Mouse (Mus musculus): Measurements from ENCODE around the gene Dhx15. TPM values are rescaled to one million over a fixed set of nuclear protein-coding genes. Genes with fewer than 3 reads are reported as not detected.

Gene Dhx15
- polyA plus RNA-seq, 1 experiment, result not detected

DNA sequence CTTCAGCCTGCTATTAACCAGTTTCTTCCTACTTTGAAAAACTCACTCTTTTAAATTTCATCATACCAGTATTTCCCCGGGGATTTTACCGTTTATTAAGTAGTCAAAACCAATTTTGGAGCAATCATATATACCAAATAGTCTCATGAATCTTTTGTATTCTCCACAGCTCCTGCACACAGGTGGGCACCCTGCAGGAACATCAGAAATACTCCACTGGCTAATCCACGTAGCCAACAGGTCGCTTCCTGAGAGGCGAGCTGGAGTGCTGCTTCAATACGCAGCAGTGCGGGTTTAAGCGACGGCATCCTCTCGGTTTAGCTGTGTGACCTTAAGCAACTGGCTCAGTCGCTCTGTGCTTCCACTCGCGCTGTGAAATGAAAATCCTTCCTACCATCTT, 58.9 kb downstream of the Dhx15 start:
- Histone ChIP-seq H3K27ac (ENCODE audit: insufficient read depth, low read depth, low read length) (no peak overlapping the region), H3K4me1 (ENCODE audit: control insufficient read depth, insufficient read depth, low read length) (no peaks in the 10 kb centered on the region), H3K4me3 (ENCODE audit: insufficient read depth, low read depth, low read length) (no peak overlapping the region)
- no peak for TF ChIP-seq CTCF (IDR thresholded peaks at IDR 0.05; ENCODE audit: insufficient read depth, low read depth, low read length)
- TF ChIP-seq POLR2A (IDR thresholded peaks at IDR 0.05; ENCODE audit: insufficient read depth, low read depth, low read length), result no peak
- WGBS, result 95% methylated on average over 13 of the region's 13 CpGs

DNA sequence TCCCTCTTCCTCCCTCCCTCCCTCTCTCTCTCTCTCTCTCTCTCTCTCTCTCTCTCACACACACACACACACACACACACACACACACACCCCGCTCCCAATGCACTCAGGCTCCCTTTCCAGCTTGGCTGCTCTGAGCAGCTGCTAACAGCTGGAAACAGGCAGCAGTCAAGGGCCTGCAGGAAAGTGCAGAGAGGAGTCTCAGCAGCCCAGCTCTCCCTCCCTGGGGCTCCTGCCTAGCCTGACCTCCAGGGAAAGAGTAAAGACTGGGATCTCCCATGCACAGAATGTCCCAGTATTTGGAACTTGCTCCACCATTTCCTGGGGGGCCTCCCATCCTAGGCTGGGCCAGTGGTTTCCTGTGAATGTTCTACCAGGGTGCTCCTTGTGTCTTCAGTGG, 59.8 kb downstream of the Dhx15 start:
- TF ChIP-seq POLR2A (IDR thresholded peaks at IDR 0.05; ENCODE audit: insufficient read depth, low read depth, low read length) (no peak), CTCF (IDR thresholded peaks at IDR 0.05; ENCODE audit: insufficient read depth, low read depth, low read length) (no peak)
- Histone ChIP-seq H3K4me1 (ENCODE audit: control insufficient read depth, insufficient read depth, low read length) (no peaks in the 10 kb centered on the region), H3K27ac (ENCODE audit: insufficient read depth, low read depth, low read length) (no peak overlapping the region), H3K4me3 (ENCODE audit: insufficient read depth, low read depth, low read length) (no peak overlapping the region)
- WGBS, result 95% methylated on average over 1 of the region's 1 CpGs

DNA sequence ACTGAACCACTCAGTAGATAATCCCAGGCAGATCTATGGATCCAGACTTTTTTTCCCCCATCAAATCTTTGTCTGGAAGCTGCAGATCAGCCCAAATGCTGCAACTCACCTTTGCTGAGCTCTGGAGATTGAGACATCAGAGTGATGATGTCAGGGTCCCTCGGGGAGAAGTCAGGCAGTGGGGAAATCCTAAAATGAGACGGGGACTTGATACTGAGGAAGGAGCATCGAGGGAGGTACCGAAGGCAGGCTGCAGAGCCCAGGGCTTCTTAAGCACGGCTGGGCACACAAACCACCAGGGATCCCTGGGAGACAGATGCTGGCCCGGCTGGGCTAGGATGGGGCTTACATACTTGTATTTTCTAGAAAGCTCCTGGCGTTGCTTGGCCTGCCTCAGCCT, 64.1 kb downstream of the Dhx15 start:
- Histone ChIP-seq H3K27ac (ENCODE audit: insufficient read depth, low read depth, low read length) (no peak overlapping the region), H3K4me3 (ENCODE audit: insufficient read depth, low read depth, low read length) (no peak overlapping the region), H3K4me1 (ENCODE audit: control insufficient read depth, insufficient read depth, low read length) (no peaks in the 10 kb centered on the region)
- TF ChIP-seq CTCF (IDR thresholded peaks at IDR 0.05; ENCODE audit: insufficient read depth, low read depth, low read length), result no peak
- no peak for TF ChIP-seq POLR2A (IDR thresholded peaks at IDR 0.05; ENCODE audit: insufficient read depth, low read depth, low read length)
- WGBS, result 82% methylated on average over 7 of the region's 7 CpGs

DNA sequence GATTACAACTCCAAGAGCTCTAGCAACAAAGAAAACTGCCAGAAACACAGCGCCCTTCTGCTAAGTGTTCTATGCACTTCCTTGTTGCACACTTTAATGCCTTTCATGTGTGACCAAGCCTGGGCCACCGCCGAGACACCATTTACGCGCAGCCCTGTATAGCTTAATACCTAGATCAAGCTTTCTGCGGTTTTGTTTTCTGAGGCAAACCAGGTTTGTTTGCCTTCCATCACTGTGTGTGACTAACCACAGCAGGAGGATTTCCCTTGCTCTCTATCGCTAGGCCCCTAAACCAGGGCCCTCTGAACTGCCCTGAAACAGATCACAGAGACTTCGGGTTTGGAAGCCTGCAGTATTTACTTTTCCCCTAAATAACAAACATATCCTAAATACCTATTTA, 64.5 kb downstream of the Dhx15 start:
- TF ChIP-seq CTCF (IDR thresholded peaks at IDR 0.05; ENCODE audit: insufficient read depth, low read depth, low read length), result no peak
- TF ChIP-seq POLR2A (IDR thresholded peaks at IDR 0.05; ENCODE audit: insufficient read depth, low read depth, low read length), result no peak
- H3K27ac ChIP-seq (ENCODE audit: insufficient read depth, low read depth, low read length), result no peak overlapping the region
- H3K4me1 ChIP-seq (ENCODE audit: control insufficient read depth, insufficient read depth, low read length), result no peaks in the 10 kb centered on the region
- WGBS, result 87% methylated on average over 8 of the region's 8 CpGs
- H3K4me3 ChIP-seq (ENCODE audit: insufficient read depth, low read depth, low read length), result no peak overlapping the region

DNA sequence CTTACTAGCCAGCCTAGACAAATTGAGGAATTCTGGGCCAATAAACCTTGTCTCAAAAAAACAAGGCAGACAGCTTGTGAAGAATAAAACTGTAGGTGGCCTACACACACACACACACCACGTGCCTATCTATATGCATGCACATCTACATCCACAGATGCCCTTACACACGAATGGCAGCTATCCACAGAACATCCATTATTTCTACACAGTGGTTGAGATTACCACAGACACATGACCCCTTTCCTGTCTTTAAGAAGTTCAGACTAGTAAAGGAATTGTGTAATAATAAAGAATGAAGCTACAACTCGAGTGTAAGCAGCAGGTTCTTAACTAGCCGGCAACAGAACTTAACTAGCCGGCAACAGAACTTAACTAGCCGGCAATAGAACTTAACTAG, 68.2 kb downstream of the Dhx15 start:
- Histone ChIP-seq H3K4me3 (ENCODE audit: insufficient read depth, low read depth, low read length) (no peak overlapping the region), H3K27ac (ENCODE audit: insufficient read depth, low read depth, low read length) (no peak overlapping the region), H3K4me1 (ENCODE audit: control insufficient read depth, insufficient read depth, low read length) (no peaks in the 10 kb centered on the region)
- WGBS, result 91% methylated on average over 6 of the region's 6 CpGs
- TF ChIP-seq POLR2A (IDR thresholded peaks at IDR 0.05; ENCODE audit: insufficient read depth, low read depth, low read length) (no peak), CTCF (IDR thresholded peaks at IDR 0.05; ENCODE audit: insufficient read depth, low read depth, low read length) (no peak)

DNA sequence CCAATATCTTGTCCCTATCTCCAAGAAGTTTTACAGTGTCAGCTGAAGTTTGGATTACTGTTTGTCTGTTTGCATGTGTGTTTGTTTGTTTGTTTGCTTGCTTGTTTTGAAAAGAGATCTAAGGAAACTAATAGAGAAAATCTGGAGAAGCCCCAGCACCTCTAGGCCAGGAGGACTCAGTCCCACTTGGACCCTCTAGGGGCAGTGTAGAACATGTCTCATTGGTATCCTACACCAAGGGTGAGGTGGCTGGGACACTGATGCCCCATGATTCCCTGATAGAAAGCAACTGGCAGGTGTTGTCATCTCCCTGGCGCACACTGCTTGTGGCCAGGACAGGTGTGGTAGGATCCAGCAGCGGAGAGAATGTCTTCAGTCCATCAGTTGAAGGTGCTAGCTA, 70.5 kb downstream of the Dhx15 start:
- WGBS, result 81% methylated on average over 2 of the region's 2 CpGs

DNA sequence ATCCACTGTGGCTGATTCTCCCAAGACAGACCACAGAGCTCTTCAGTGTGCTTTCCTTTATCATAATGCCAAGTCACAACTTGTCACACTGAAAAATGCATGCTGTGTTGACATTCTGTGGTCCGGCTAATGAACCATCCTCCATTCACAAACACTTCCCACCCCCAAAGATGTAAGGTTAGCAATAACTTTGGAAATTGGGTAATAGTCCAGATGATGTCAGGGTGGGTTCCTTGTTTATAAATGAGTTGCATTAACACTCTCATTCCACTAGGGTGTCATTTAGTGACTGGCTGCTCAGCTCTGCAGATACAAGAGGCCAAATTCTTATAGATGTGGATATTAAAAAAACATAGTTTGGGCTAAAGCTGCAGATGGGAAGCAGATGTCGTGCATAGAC, 71.1 kb downstream of the Dhx15 start:
- Histone ChIP-seq H3K4me3 (ENCODE audit: insufficient read depth, low read depth, low read length) (no peak overlapping the region), H3K4me1 (ENCODE audit: control insufficient read depth, insufficient read depth, low read length) (peaks cover 3% of the 10 kb centered on the region; the same call in 1 of the 2 replicates), H3K27ac (ENCODE audit: insufficient read depth, low read depth, low read length) (no peak overlapping the region)
- TF ChIP-seq POLR2A (IDR thresholded peaks at IDR 0.05; ENCODE audit: insufficient read depth, low read depth, low read length) (no peak), CTCF (IDR thresholded peaks at IDR 0.05; ENCODE audit: insufficient read depth, low read depth, low read length) (no peak)
- 90% methylated on average over 2 of the region's 2 CpGs for WGBS

More for the DNA sequence above, 70.5 kb downstream of the Dhx15 start:
- H3K4me1 ChIP-seq (ENCODE audit: control insufficient read depth, insufficient read depth, low read length), result peaks cover 3% of the 10 kb centered on the region; the same call in 1 of the 2 replicates
- no peak for TF ChIP-seq POLR2A (IDR thresholded peaks at IDR 0.05; ENCODE audit: insufficient read depth, low read depth, low read length)
- no peak for TF ChIP-seq CTCF (IDR thresholded peaks at IDR 0.05; ENCODE audit: insufficient read depth, low read depth, low read length)
- no peak overlapping the region for H3K4me3 ChIP-seq (ENCODE audit: insufficient read depth, low read depth, low read length)
- no peak overlapping the region for H3K27ac ChIP-seq (ENCODE audit: insufficient read depth, low read depth, low read length)

DNA sequence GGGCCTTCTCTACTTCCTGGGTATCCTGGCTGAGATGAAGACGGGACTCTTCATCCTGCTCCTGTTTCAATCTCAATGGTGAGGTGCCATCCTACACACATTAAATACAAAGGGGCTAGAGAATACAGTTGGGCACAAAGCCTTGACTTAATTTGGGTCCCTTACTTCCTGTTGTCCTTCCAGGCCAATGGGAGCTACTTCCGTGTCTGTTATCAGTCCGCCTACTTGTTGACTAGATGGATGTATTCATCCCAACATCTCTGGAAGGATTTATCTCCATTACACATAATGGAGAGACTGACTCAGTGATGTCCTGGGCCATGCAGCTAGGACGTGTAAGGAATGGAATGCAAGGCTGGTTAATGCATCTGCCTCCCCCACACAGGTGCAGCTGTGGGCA, 72.5 kb downstream of the Dhx15 start:
- H3K27ac ChIP-seq (ENCODE audit: insufficient read depth, low read depth, low read length), result no peak overlapping the region
- TF ChIP-seq POLR2A (IDR thresholded peaks at IDR 0.05; ENCODE audit: insufficient read depth, low read depth, low read length) (no peak), CTCF (IDR thresholded peaks at IDR 0.05; ENCODE audit: insufficient read depth, low read depth, low read length) (no peak)
- H3K4me3 ChIP-seq (ENCODE audit: insufficient read depth, low read depth, low read length), result no peak overlapping the region
- 94% methylated on average over 4 of the region's 4 CpGs for WGBS
- peaks cover 3% of the 10 kb centered on the region; the same call in 1 of the 2 replicates for H3K4me1 ChIP-seq (ENCODE audit: control insufficient read depth, insufficient read depth, low read length)

DNA sequence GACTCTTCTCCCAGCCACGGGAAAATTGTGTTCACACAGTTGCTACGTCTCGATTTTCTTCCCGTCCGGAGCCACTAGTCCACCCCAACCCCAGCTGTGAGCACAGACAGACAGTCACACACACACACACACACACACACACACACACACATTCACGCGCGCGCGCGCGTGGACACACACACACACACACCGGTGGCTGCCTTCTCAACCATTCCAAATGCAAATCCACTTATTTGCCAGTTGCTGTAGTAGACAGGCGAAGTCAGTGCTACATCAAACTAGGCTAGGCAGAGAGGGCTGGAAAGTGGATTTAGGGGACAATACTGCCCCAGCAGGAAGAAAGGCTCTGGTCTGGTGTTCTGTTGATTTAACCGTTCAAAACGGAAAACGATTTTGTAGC, 73.9 kb downstream of the Dhx15 start:
- Histone ChIP-seq H3K27ac (ENCODE audit: insufficient read depth, low read depth, low read length) (peak overlapping the region; percentile 41), H3K4me1 (ENCODE audit: control insufficient read depth, insufficient read depth, low read length) (peaks cover 5% of the 10 kb centered on the region), H3K4me3 (ENCODE audit: insufficient read depth, low read depth, low read length) (peak overlapping the region; percentile 87)
- WGBS, result 1% methylated on average over 17 of the region's 17 CpGs
- TF ChIP-seq POLR2A (IDR thresholded peaks at IDR 0.05; ENCODE audit: insufficient read depth, low read depth, low read length) (no peak), CTCF (IDR thresholded peaks at IDR 0.05; ENCODE audit: insufficient read depth, low read depth, low read length) (no peak; the same call in 1 of the 2 replicates)

DNA sequence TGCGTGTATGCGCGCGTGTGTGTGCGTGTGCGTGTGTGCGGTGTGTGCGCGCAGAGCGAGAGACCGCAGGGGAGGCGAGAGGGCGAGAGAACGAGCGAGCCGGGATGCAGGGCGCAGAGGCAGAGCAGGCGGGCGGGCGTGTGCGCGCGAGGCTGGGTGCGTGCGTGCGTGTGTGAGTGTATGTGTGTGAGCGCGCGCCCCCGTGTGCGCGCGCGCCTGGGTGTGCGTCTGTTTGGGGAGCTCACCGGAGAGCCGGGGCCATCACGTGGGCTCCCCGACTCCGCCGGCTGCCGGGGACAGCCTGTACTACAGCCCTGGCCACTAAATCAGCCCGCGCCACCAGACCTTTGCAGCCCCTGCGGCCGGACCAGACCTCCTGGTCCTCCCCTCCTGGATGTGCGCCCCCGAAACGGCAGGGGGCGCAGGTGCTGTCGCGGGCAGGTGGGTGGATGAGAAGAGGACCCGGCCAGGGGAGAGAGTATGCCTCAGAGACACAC, 74.4 kb downstream of the Dhx15 start:
- TF ChIP-seq CTCF (IDR thresholded peaks at IDR 0.05; ENCODE audit: insufficient read depth, low read depth, low read length) (peak; percentile 89), POLR2A (IDR thresholded peaks at IDR 0.05; ENCODE audit: insufficient read depth, low read depth, low read length) (peak; percentile 28; the same call in 1 of the 2 replicates)
- Histone ChIP-seq H3K4me3 (ENCODE audit: insufficient read depth, low read depth, low read length) (peak overlapping the region; percentile 87), H3K27ac (ENCODE audit: insufficient read depth, low read depth, low read length) (peak overlapping the region; percentile 41), H3K4me1 (ENCODE audit: control insufficient read depth, insufficient read depth, low read length) (peaks cover 5% of the 10 kb centered on the region)
- under 1% methylated on average over 53 of the region's 53 CpGs for WGBS
